Mouse (Mus musculus) thymus, postnatal 4 days (tissue): ENCODE measurements around the gene Pop5.
A peak's percentile ranks its signal among the peaks of the same experiment; 100 is the strongest.

Experiments
- DNase-seq: peaks from one replicate; pipeline ENCODE4 v3.0.0; 2021

Pop5 gene

DNA sequence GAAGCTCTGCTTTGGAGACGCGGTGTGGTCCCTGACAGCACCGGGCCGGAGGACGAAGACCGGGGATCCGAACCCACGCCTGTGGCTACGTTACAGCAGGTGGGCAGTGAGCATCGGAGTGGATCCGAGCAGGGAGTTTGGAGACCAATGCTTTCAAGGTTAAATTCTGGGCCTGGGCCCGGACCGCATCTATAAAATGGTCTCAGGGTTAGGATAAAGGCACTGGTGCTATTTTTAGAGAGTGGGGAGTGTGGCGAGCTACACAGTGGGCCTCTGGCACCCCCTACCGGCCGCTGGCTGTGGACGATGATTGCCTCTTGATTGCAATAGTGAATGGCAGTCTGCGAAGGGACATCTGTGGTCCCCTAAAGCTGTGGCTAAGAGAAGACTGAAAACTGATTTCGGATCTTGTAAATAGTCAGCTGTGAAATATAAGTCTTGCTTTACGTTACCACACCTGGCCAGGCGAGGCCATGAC, at the start of gene Pop5:
TSS of gene Pop5 (plus strand) at position 51 of the 478 bp plus-strand sequence.
- DNase-seq = peak; percentile 96

DNA sequence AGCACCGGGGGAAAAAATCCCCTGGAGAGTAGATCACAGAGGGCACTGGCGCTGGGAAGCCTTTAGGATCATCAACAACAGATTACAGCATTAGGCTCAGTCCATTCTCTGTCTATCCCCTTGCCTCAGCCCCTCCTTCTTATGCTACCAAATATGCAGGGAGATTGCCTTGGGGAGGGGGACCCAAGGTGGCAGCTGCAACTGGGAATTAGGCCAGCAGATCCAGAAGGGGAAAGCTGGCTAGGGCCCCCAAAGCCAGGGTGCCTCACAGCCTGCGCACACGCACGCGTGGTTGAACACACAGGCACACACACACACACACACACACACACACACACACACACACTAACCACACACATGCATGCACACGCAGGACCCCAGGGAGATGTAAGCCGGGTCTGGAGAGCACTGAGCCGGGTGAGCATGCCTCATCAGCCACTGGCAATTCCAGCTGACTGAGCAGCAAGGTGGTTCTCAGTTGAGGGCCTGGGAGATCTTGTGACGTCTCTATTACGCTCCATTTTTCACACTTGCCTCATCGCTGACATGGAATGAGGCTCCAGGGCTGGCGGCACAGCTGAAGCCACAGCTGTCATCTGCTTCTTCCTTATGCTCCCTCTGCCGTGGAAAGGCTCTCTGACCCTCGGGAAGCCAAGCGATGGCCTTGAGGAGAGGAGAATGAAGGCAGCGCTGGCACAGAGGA, 49.1 kb upstream of the Pop5 start:
- DNase-seq = no peak

GRCm38 (mm10) chr5:115187188-115188131, 48.2 kb upstream of the Pop5 start:
- peak; percentile 96 for DNase-seq

DNA sequence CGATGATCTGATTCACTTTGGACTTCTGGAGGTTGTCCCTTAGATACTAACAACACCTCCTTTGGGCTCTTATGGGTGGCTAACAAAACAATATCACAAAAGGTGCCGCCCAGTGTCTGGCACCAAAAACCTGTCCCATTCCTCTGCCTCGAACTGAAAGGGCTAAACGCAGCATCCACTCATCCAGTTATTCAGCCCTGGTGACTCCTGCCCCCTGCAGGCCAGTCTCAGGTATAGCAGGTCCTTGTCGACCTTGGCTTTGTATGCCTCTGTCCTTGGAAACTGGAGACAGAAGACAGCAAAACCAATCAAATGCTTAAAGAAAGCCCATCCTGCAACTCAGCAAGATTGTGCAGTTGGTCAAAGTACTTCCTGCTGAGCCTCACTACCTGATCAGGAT, 46.8 kb upstream of the Pop5 start:
- peak; percentile 73 for DNase-seq

DNA sequence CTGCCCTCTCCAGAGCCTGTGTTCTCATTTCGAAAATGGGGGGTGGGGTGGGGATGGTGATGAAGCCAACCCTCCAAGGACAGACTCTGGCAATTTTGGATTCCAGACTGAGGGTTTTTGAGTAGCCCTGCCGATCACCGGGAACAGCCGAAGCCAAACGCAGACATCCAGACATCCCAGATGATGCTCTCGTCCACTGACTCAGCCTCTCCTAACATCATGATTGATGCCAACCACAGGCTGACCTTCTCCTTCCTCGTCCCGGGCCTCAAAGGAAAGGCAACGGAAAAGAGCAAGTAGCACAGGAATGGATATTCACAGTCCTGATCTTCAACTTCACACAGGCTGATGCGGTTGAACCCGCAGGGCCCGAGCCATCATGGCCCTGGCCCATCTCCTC, 45.6 kb upstream of the Pop5 start:
- DNase-seq = no peak

DNA sequence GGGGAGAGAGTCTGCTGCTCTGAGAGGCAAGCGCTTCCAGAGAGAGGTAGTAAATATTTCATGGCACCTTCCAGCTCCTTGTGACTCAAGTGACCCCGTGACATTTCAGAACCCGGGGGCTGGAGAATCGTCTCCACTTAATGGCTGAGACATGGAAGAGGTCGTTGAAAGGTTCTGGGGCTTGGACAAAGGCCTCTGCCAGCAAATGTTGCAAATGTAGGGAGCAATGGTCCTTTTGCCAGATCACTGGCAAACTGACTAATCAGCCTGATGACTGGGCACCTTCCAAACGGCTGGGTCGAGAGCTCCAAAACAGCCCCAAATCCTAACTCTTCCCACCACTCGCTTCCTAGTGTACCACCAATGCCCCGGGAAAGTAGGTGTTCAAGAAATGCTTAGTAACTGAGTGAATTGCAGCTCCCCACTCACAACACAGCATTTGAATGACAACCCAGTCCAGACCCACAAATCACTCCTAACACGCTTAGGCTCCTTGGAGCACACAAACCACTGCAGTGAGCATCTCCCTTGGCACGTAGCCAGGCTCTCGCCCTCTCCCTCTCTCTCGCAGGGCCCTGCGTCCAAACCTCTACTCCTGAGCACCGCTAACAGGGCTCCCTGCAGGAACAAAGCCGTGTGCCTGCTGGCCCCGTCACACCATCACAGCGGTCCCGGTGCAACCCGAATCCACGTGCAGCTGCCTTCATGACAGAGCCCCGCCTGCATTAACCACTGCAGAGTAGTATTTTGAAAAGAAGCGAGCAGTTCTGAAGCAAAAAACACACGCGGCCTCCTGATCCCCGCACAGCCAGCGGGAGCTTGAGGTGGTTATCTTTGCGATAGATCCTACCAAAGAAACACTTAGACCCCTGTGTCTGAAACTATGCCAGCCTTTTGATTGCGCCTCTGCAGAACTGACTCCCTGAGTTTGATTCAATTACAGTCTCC, 43.5 kb upstream of the Pop5 start:
- peak; percentile 27 for DNase-seq

DNA sequence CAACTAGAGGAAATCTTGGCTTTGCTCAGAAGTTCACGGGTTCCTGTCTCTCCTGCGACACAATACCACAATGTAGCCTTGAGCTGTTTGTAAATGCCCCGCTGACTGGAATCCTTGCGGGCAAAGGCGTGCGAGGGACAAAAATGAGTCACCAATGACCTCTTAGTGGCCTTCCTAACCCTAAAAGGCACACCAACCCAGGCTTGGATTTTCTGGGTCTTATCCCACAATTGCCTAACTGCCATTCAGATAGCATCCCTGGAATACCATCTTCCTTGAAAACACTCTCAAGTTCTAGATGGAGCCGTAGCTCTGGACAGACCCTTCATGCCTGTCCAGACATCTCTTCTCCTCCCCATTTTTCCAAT, 42.8 kb upstream of the Pop5 start:
- no peak for DNase-seq

GRCm38 (mm10) chr5:115193226-115193625, 42.4 kb upstream of the Pop5 start:
- DNase-seq = peak; percentile 74

GRCm38 (mm10) chr5:115193669-115194625, 41.7 kb upstream of the Pop5 start, which contains the start of gene Cabp1:
Gene Cabp1, minus strand, starts transcription at chr5:115194381.
- DNase-seq = peak; percentile 95

GRCm38 (mm10) chr5:115194626-115195221, 40.9 kb upstream of the Pop5 start:
- DNase-seq = no peak

DNA sequence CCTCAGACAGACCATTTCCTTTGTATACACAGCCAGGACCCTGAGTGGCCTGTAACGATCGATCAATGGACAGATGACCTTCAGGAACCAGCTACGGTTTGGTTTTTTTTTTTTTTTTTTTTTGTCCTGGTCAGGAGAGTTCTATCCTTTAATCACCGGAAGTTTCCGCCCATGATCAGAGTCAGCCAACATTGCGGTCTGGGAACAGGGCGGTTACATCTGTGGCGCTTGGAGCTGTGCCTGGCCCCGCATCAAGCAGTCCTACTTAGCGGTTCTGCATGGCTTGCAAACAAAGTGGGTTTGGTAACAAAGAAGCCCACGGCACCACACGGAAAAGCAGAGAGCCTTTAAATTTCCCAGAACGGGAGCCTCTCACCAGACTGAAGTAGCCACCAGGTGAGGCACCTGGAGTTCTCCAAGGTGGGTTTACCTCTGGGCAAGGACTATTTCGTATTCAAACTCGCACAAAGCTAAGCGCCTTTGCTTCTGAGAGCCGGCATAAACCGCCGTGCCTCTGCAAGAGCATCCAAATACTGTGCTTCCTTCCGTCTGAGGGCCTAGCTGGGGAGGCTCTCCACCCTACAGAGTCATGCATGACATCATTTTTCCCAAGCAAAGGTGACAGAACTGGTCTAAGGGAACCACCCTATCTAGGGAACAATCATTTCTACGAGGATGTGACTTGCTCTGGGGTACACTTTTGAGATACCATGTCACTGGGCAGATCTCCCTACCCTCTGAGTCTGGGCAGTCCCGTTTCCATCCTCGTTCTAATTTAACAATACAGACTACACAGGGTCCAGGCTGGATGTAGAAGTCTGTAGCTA, 31.7 kb upstream of the Pop5 start:
- DNase-seq = no peak

- DNase-seq = peak; percentile 57
Measured at GRCm38 (mm10) chr5:115204562-115205311, 30.9 kb upstream of the Pop5 start.

DNA sequence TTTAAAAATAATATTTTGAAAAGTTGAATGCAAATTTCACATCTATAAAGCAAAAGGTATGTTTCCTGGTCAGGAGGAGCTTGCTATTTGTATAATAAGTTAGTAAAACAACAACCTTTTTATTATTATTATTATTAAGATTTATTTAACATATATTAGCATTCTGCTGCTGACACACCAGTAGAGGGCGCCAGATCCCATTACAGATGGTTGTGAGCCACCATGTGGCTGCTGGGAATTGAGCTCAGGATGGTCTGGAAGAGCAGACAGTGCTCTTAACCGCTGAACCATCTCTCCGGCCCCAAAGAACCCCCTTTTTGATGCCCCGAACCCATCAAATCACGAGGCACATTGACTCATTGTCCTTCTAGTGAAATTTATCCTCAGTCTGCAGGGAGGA, 28.4 kb upstream of the Pop5 start:
- DNase-seq = no peak

- DNase-seq = no peak
Measured at GRCm38 (mm10) chr5:115207892-115208291, 27.7 kb upstream of the Pop5 start.

- no peak for DNase-seq
Measured at GRCm38 (mm10) chr5:115208601-115209000, 27.0 kb upstream of the Pop5 start.

GRCm38 (mm10) chr5:115210380-115210779, 25.3 kb upstream of the Pop5 start:
- DNase-seq = peak; percentile 77

DNA sequence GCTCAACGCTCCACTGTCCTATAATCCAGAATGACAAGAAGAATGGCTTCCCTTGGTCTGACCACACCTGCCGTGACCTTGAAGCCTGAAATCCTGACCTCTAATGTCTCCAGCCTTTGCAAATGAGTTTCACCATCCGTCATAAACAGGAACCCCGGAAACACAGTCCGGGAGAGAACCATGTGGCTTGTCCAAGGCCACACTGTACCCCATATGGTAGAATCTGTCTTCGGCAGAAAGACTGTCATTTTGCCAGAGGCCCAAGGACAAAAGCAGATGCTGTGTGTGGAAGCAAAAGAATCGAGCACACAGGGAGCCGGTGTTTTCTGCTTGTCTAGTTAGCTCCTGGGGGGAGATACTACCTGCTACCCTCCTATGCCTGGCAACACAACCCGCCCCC, 23.2 kb upstream of the Pop5 start:
- no peak for DNase-seq

DNA sequence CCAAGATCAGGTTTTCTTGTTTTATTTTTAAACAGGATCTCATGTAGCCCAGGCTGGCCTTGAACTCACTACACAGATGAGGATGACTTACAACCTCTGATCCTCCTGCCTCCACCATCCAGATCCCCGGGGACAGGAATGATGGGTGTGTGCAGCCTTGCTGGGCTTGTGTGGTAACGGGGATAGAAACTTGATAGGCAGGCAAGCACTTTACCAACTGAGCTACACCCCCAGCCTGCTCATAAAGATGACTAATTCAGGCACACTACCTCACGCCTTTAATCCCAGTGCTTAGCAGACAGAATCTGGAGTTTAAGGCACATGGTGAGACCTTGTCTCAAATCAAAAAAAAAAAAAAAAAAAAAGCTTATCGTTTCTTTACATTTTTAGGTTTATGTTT, 22.8 kb upstream of the Pop5 start:
- DNase-seq = no peak

GRCm38 (mm10) chr5:115214864-115215263, 20.8 kb upstream of the Pop5 start:
- DNase-seq = peak; percentile 45
